Mouse (Mus musculus) cerebellum, adult 11-12 months (tissue): Measurements from ENCODE around the gene Naxd.
"Not testable (repeated sequence)": the region's sequence is repeated elsewhere in the genome, so short reads cannot be mapped to it uniquely, and the experiment has no call there.

Experiments used
- DNase-seq: peaks from one replicate; pipeline ENCODE4 v3.0.0; 2022

Gene Naxd

DNA sequence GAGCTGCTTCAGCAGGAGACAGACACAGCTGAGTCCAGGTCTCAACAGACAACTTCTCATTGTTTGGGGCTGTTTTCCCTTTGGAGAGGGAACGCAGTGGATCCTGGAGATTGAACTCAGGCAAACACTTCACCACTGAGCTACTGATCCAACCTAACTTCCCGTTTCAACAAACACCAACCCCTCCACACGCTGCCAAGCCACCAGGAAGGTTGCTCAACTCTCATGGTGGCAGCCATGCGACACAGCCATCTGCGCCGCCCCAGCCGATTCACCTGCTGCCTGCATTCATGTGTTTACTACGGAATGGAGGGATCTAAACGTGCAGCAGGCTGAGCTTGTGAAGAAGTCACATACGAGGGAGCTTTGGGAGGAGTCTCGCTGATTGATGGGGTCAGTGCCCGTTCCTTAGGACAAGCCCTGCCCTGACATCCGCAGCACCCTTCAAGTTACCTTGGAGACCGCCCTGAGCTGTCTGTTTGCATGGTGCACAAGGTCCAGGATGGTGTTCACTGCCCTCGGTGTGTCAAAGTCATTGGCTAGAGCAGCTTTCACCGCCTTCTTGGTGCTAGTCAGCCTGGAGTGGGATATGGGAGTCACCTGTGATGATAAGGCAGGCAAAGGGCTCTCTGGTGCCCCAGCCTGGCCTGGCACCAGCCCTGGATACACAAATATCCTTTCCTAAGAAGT, 20.2 kb downstream of the Naxd start:
- no peak for DNase-seq

- no peak for DNase-seq
These were observed 20.7 kb downstream of the Naxd start for GRCm38 (mm10) chr8:11518056-11518396.

- DNase-seq = no peak
These were observed 21.4 kb downstream of the Naxd start for GRCm38 (mm10) chr8:11518676-11519075.

DNA sequence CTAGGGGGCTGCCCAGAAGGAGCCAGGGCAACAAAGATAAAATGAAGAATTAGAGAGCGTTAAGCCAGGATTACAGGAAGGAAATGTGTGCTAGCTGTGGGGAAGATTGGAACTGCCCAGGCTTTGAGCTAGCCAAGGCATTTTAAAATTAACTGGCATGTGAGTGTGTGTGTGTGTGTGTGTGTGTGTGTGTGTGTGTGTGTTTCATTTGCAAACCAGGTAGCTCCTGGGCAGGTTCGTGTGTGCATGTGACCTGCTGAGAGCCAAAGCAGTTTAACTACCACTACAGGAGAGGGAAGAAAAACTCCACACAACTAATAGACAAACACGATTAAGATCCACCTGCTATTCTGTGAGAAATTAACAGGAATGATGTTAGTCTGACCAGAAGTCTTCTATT, 26.0 kb downstream of the Naxd start:
- DNase-seq = no peak

GRCm38 (mm10) chr8:11530155-11530770, 33.0 kb downstream of the Naxd start:
- DNase-seq = no peak

DNA sequence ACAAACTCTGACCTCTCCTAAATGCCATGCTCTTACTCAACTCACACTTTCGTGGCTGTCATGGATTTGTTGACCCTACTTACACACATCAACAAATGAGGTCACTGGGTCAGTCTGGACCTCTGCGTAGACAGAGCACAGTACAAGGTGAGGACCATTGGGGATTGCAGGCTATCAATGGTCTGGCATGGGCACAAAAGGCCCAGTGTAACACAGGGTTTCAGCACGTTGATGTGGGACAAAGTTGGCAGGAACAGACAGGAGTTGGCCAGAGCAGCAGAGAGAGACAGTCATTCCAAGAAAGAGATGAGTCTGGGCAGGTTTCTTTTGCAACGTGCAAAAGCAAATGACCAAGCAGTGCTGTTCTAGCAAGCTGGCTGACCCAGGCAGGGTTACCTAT, 33.5 kb downstream of the Naxd start:
- no peak for DNase-seq

DNA sequence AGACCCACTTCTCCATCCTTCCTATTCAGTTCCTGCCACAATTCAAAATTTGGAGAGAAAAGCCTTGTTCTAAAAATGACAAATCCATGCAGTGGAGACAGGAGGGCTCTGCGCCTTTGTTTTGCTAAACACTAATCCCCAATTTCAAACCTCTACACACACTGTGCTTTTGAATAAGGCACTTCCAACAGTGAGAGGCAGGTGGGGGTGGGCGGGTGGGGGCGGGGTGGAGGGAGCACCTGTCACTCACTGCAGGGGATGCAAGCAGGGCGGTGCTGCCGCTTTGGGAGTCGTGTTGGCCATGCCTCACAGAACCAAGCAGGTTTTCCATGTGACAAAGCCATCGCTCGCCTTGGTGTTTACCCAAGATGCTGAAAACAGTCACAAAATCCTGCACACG, 37.2 kb downstream of the Naxd start:
- DNase-seq = no peak

DNA sequence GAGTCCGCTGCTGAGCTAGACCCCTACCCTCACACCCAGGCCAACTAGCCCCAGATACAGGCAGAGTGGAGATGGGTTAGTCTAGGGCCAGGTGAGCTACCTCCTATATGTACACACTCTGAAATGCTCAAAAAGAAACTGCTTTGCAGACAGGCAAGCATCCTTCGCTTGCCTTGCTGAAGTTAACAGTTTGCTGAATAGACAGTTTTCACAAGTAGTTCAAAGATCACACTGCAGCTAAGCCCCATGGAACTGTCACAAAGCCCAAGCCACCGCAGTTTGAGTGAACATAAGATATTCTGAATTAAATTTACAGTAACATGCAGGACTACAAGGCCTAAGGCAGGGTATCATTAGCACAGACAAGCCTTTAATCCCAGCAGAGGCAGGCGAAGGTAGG, 41.7 kb downstream of the Naxd start:
- no peak for DNase-seq

- no peak for DNase-seq
These were observed 42.9 kb downstream of the Naxd start for GRCm38 (mm10) chr8:11540182-11540581.

DNA sequence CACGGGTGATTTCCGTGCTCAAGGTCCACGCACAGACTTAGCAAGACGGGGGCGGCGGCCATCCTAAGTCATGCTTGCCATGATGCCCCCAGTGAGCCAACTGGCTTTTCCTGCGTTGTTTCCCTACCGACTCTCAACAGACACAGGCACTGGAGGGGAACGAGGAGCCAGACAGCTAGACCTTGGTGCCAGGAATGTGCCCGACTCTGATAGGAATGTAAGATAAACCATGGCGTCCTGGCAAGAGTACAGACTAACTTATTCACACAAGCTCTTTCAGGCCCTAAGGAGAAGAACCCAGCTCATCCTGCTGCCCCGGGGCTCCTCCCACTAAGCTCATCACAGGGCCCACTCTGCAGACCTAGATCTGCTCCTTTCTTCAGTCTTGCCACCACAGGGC, 44.7 kb downstream of the Naxd start:
- DNase-seq = no peak

- DNase-seq = no peak
These were observed 45.6 kb downstream of the Naxd start for GRCm38 (mm10) chr8:11542866-11543265.

GRCm38 (mm10) chr8:11544386-11544785, 47.1 kb downstream of the Naxd start:
- peak; percentile 47 for DNase-seq

GRCm38 (mm10) chr8:11547063-11547462, 49.8 kb downstream of the Naxd start:
- DNase-seq = no peak

GRCm38 (mm10) chr8:11549706-11550105, 52.4 kb downstream of the Naxd start:
- DNase-seq = peak; percentile 46

- DNase-seq = peak; percentile 92
These were observed 53.1 kb downstream of the Naxd start, which contains the start of gene Cars2 for GRCm38 (mm10) chr8:11550281-11550948. Cars2 (minus strand) TSS chr8:11550783.

- not testable (repeated sequence) for DNase-seq
These were observed 54.2 kb downstream of the Naxd start for GRCm38 (mm10) chr8:11551497-11551896.

GRCm38 (mm10) chr8:11552390-11552789, 55.1 kb downstream of the Naxd start:
- DNase-seq = no peak

- peak; percentile 97 for DNase-seq
These were observed 57.8 kb downstream of the Naxd start, which contains the start of gene Ing1 for GRCm38 (mm10) chr8:11554799-11555719. Ing1 (plus strand) TSS chr8:11555571.

DNA sequence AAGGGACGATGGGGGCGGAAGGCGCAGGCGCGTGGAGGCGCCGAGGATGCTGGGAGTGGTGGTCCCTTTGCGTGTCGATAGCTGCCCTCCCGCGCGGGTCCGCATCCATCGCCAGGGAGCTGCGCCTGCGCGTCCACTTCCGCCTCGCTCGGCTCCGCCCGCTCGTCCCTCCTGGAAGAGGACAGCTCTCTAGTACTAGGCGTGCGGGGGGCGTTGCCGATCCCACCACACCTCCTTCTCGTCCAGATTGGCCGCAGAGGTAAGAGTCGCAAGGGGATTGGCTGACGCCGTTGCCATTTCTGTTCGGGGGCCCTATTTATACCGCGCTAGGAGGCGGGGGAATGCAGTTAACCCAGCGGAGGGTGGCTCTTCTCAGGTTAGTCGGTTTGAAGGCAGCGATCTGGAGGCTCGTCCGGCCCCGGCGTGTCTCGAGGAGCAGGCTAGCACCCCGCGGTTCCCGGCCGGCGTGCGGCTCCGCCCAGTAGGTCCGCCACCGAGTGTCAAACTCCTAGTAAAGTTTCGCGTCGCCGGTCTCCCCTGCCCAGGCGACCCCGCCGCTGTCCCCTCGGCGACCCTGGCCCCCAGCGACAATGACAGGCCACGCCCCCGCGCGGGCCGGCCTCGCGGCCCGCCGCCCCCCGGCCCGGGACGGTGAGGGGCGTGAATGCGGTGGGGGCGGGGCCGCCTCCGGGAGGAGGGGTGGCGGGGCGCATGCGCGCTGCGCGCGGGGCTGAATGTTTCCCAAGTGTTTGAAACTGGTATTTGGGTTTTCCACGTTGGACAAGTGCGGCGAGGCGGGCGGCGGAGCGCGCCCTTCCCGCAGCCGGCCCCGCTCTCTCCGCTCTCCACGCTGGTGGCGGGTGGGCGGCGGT, 58.6 kb downstream of the Naxd start:
- peak; percentile 100 for DNase-seq

GRCm38 (mm10) chr8:11556691-11557423, 59.6 kb downstream of the Naxd start:
- DNase-seq = peak; percentile 75

DNA sequence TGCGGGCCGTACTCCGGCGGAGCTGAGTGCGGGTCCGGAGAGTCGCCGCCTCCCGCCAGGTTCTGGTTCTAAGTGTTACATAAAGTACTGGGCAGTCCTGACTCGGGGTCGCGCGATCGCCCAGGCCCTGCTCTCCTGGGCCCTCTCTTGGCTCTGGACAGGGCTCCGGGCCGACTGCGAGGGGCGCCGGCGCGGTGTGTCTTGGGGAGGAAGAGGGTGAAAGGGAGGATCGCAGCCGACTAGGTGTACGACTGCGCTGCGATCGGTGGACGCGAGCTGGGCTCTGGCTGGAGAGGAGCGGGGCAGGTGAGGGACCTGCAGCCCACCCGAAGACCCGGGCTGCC, 60.1 kb downstream of the Naxd start:
- no peak for DNase-seq
